Mouse (Mus musculus) forebrain, embryonic 10.5 days (tissue): ENCODE results near the gene Sun5. TPM values are rescaled to one million over a fixed set of nuclear protein-coding genes. Genes with fewer than 3 reads are reported as not detected.
A peak's percentile ranks its signal among the peaks of the same experiment; 100 is the strongest.
"Not testable (repeated sequence)": the region's sequence is repeated elsewhere in the genome, so short reads cannot be mapped to it uniquely, and the experiment has no call there.

ENCODE experiments used
- DNase-seq: peaks from one replicate; pipeline ENCODE4 v3.0.0-alpha.2; 2017; ENCODE audit warnings: low spot score; ENCODE audit errors: extremely low spot score
- H3K27ac ChIP-seq: fragments of 300-500 bp; sonication (generic); 2 replicates; pipeline ENCODE4 v1.5.1; 2016; ENCODE audit warnings: mild to moderate bottlenecking
- H3K27me3 ChIP-seq: fragments of 300-500 bp; sonication (generic); 2 replicates; pipeline ENCODE4 v1.6.1; 2016; ENCODE audit warnings: mild to moderate bottlenecking; ENCODE audit not compliant: poor library complexity, severe bottlenecking
- H3K36me3 ChIP-seq: fragments of 300-500 bp; sonication (generic); replicated peaks from 2 replicates; pipeline ENCODE4 v1.6.1; 2016; ENCODE audit warnings: mild to moderate bottlenecking, moderate library complexity
- H3K4me1 ChIP-seq: fragments of 300-500 bp; sonication (generic); 2 replicates; pipeline ENCODE4 v1.6.1; 2016
- H3K4me3 ChIP-seq: fragments of 300-500 bp; sonication (generic); 2 replicates; pipeline ENCODE4 v1.5.1; 2016; ENCODE audit warnings: mild to moderate bottlenecking, moderate library complexity
- H3K9me3 ChIP-seq: fragments of 300-500 bp; sonication (generic); 2 replicates; pipeline ENCODE4 v1.6.1; 2016; ENCODE audit warnings: mild to moderate bottlenecking, moderate library complexity
- polyA plus RNA-seq: library from polyadenylated mRNA; unstranded; fragments of >200 nt; fragmentation: Nextera tagmentation; extraction: Ambion mirVana; gene quantifications from 2 replicates; pipeline ENCODE4 v1.2.1, GENCODE M21; 2016

Gene Sun5
- polyA plus RNA-seq, 1 experiment from 2014 or later: not detected

DNA sequence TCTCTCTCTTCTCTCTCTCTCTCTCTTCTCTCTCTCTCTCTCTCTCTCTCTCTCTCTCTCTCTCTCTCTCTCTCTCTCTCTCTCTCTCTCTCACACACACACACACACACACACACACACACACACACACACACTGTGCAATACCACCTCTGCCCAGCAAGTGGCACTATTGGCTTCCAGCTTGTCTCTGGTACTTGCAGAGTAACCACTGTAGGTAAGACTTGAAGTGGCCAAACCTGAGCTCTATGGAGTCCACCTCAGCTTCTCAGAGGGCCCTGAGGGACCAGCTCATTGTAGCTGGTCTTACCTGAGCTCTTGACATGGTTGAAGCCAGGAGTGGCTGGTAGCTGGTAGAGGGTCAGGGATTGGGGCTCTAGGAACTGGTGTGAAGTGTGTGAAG lies 63.4 kb downstream of the Sun5 start:
- H3K9me3 ChIP-seq, H3K4me1 ChIP-seq, H3K36me3 ChIP-seq, H3K27me3 ChIP-seq, H3K27ac ChIP-seq, H3K4me3 ChIP-seq: not testable (repeated sequence)
- peak; percentile 47 for DNase-seq

Other genes starting within 250 kb of the Sun5 start
- gene Commd7, start 238.3 kb downstream of the Sun5 start, polyA plus RNA-seq: 66.2 and 71.8 TPM in 2 replicates
- 24.8 and 26.9 TPM in 2 replicates for gene Dnmt3b, start 221.6 kb downstream of the Sun5 start, polyA plus RNA-seq
- 0.07 TPM in 1 of 2 replicates, not detected in the other for gene Dnmt3c, start 174.4 kb downstream of the Sun5 start, polyA plus RNA-seq
- 312 and 323 TPM in 2 replicates for gene Mapre1, start 129.8 kb downstream of the Sun5 start, polyA plus RNA-seq
- not detected in 2 replicates for gene Efcab8, start 91.2 kb downstream of the Sun5 start, polyA plus RNA-seq
- gene Bpifb2, start 4.0 kb upstream of the Sun5 start, polyA plus RNA-seq: not detected in 2 replicates
- gene Bpifb6, start 29.3 kb upstream of the Sun5 start, polyA plus RNA-seq: not detected in 2 replicates
- gene Bpifb3, start 47.1 kb upstream of the Sun5 start, polyA plus RNA-seq: not detected in 2 replicates
- gene Bpifb4, start 67.1 kb upstream of the Sun5 start, polyA plus RNA-seq: not detected in 2 replicates
- gene Bpifa6, start 103.9 kb upstream of the Sun5 start, polyA plus RNA-seq: not detected in 2 replicates
- not detected in 2 replicates for gene Bpifa2, start 137.2 kb upstream of the Sun5 start, polyA plus RNA-seq